Mouse (Mus musculus): ENCODE results near the gene Olfr548-ps1.

GRCm38 (mm10) chr7:102534449-102534848 is 6.2 kb upstream of the Olfr548-ps1 start, which contains the start of gene Olfr547:
- TF ChIP-seq POLR2A (IDR thresholded peaks at IDR 0.05; ENCODE audit: low read depth, low read length) (no peak), CTCF (IDR thresholded peaks at IDR 0.05; ENCODE audit: borderline replicate concordance, insufficient read depth, low read length) (no peak)

Measured in embryonic fibroblast, embryonic 13.5 days (primary cell).